10 mouse cellular contexts compared by ENCODE assay signal in genomic region chr12:33955606-33956295, GRCm38 (mm10). TPM values are rescaled to one million over a fixed set of nuclear protein-coding genes. Genes with fewer than 3 reads are reported as not detected.
DNase-seq lines count a peak whose midpoint lies in the region; ATAC-seq and TF ChIP-seq lines count a peak whose summit lies in the region.
"Had no signal": no experiment of that assay in that cellular context is flagged by ENCODE, and none has a peak within 500 bp of the region (broad histone marks: within the 10 kb centered on the region; RNA-seq: fewer than 3 reads in every experiment).

No protein-coding gene starts in this region.

- intact Hi-C loops in gastrocnemius, adult 2 months (cut with DNase I) = no loop called here

- no peak for DNase-seq in gastrocnemius, adult 2 months
- DNase-seq in gastrocnemius, adult 18-20 months (ENCODE audit: low spot score) = no peak
- peak; percentile 6 for DNase-seq in urinary bladder, postnatal 14 days (ENCODE audit: low spot score)
- no peak for DNase-seq in urinary bladder, adult 18-20 months (ENCODE audit: low spot score in 2 of 2)
- DNase-seq in kidney, postnatal 14 days = peak; percentile 23
- no peak for DNase-seq in ovary, postnatal 14 days (ENCODE audit: low spot score)
- no peak for DNase-seq in cerebellum, adult 9-11 months

- peak overlapping the region; percentile 81 for H3K4me3 ChIP-seq in gastrocnemius, adult 2 months

- peak overlapping the region; percentile 38; the same call in 1 of the 2 replicates for H3K27ac ChIP-seq in gastrocnemius, adult 2 months
- H3K27ac ChIP-seq: macrophage had no signal

- no peak for TF ChIP-seq CTCF in gastrocnemius, adult 2 months (IDR thresholded peaks at IDR 0.05)

- ATAC-seq in monocyte, adult 5-6 weeks (replicated peaks; ENCODE audit: insufficient number of reproducible peaks, low FRiP score, low TSS enrichment, poor library complexity, severe bottlenecking) = no peak

RNA-seq across cellular contexts. Expression of gene Twist1, which starts 1.7 kb away (rescaled TPM):
- total RNA-seq in gastrocnemius, adult 2 months (2021) = 1 to 10 TPM in 1 of 2 experiments, under 1 TPM in 1; 0.92 to 1.3 TPM
- total RNA-seq in gastrocnemius, adult 18-20 months (2021) = 1 to 10 TPM; 1.0 to 1.5 TPM
- total RNA-seq in monocyte, adult 5-6 weeks (2017) = not detected in 3 replicates
- total RNA-seq: common myeloid progenitor, adult 5-6 weeks had no signal

RNA-seq across cellular contexts. Expression of gene Ferd3l, which starts 27.5 kb away (rescaled TPM):
- total RNA-seq in gastrocnemius, adult 2 months (2021) = not detected
- total RNA-seq in gastrocnemius, adult 18-20 months (2021) = not detected
- total RNA-seq in monocyte, adult 5-6 weeks (2017) = not detected in 3 replicates
- total RNA-seq: common myeloid progenitor, adult 5-6 weeks had no signal

Comparison
In these comparisons a context has a peak if more than half of its experiments do, and no peak if none do; other contexts are left out.
1. DNase-seq: peak in urinary bladder, postnatal 14 days (single experiment) and kidney, postnatal 14 days (single experiment); none in gastrocnemius, adult 2 months (single experiment), gastrocnemius, adult 18-20 months (single experiment), urinary bladder, adult 18-20 months (0 of 2), ovary, postnatal 14 days (single experiment) and cerebellum, adult 9-11 months (single experiment).